Mouse (Mus musculus) kidney, adult 10 weeks (tissue): ENCODE measurements around the gene Hist1h2af. TPM values are rescaled to one million over a fixed set of nuclear protein-coding genes. Genes with fewer than 3 reads are reported as not detected.

ENCODE experiments used
- polyA plus RNA-seq: library from polyadenylated mRNA; stranded (reverse); fragments of 350-450 nt; fragmentation: Illumina TruSeq; extraction: RNeasy Lipid Tissue Mini Kit (QIAGEN cat#74804); gene quantifications from one replicate; pipeline ENCODE4 v1.2.3, GENCODE M21; 2014; ENCODE audit warnings: low read depth, low replicate concordance

The Hist1h2af gene
- polyA plus RNA-seq, 1 experiment from 2014 or later = not detected

Other genes starting within 250 kb of the Hist1h2af start
- 57.7 TPM for gene Zfp322a, start 164.7 kb upstream of the Hist1h2af start, polyA plus RNA-seq
- 2.4 TPM for gene Abt1, start 110.0 kb upstream of the Hist1h2af start, polyA plus RNA-seq
- gene Btn1a1, start 68.0 kb upstream of the Hist1h2af start, polyA plus RNA-seq = not detected
- gene Btn2a2, start 45.0 kb upstream of the Hist1h2af start, polyA plus RNA-seq = not detected
- gene Hist1h4h, start 2.9 kb upstream of the Hist1h2af start, polyA plus RNA-seq = not detected
- not detected for gene Hist1h3g, start 1.5 kb downstream of the Hist1h2af start, polyA plus RNA-seq
- 1.2 TPM for gene Hist1h2bh, start 9.5 kb downstream of the Hist1h2af start, polyA plus RNA-seq
- not detected for gene Hist1h3f, start 10.1 kb downstream of the Hist1h2af start, polyA plus RNA-seq
- gene Hist1h4f, start 17.7 kb downstream of the Hist1h2af start, polyA plus RNA-seq = not detected
- gene Hist1h1d, start 19.4 kb downstream of the Hist1h2af start, polyA plus RNA-seq = 3.8 TPM
- not detected for gene Hist1h3e, start 28.5 kb downstream of the Hist1h2af start, polyA plus RNA-seq
- gene Hist1h2ae, start 37.3 kb downstream of the Hist1h2af start, polyA plus RNA-seq = not detected
- gene Hist1h2bg, start 37.5 kb downstream of the Hist1h2af start, polyA plus RNA-seq = not detected
- gene Hist1h2bf, start 40.3 kb downstream of the Hist1h2af start, polyA plus RNA-seq = not detected
- gene Hist1h2ad, start 40.5 kb downstream of the Hist1h2af start, polyA plus RNA-seq = not detected
- gene Hist1h3d, start 41.9 kb downstream of the Hist1h2af start, polyA plus RNA-seq = 0.49 TPM
- 0.40 TPM for gene Hist1h4d, start 47.7 kb downstream of the Hist1h2af start, polyA plus RNA-seq
- 17.8 TPM for gene Hist1h2be, start 87.2 kb downstream of the Hist1h2af start, polyA plus RNA-seq
- gene Hist1h1e, start 88.7 kb downstream of the Hist1h2af start, polyA plus RNA-seq = 7.7 TPM
- 3.4 TPM for gene Hist1h2ac, start 150.0 kb downstream of the Hist1h2af start, polyA plus RNA-seq
- 366 TPM for gene Hist1h2bc, start 150.3 kb downstream of the Hist1h2af start, polyA plus RNA-seq
- not detected for gene Hist1h1t, start 161.9 kb downstream of the Hist1h2af start, polyA plus RNA-seq
- 6.6 TPM for gene Hist1h4c, start 164.5 kb downstream of the Hist1h2af start, polyA plus RNA-seq
- gene Hfe, start 176.9 kb downstream of the Hist1h2af start, polyA plus RNA-seq = 29.7 TPM
- 67.6 TPM for gene Hist1h1c, start 204.9 kb downstream of the Hist1h2af start, polyA plus RNA-seq
- not detected for gene Hist1h3c, start 211.7 kb downstream of the Hist1h2af start, polyA plus RNA-seq
- gene Hist1h2bb, start 212.8 kb downstream of the Hist1h2af start, polyA plus RNA-seq = not detected
- gene Hist1h2ab, start 217.2 kb downstream of the Hist1h2af start, polyA plus RNA-seq = not detected
- not detected for gene Hist1h3b, start 218.4 kb downstream of the Hist1h2af start, polyA plus RNA-seq
- gene Hist1h4b, start 223.1 kb downstream of the Hist1h2af start, polyA plus RNA-seq = not detected
- not detected for gene Hist1h4a, start 227.3 kb downstream of the Hist1h2af start, polyA plus RNA-seq
- not detected for gene Hist1h3a, start 228.5 kb downstream of the Hist1h2af start, polyA plus RNA-seq
- not detected for gene Hist1h1a, start 229.8 kb downstream of the Hist1h2af start, polyA plus RNA-seq
- not detected for gene Trim38, start 236.0 kb downstream of the Hist1h2af start, polyA plus RNA-seq